Mouse (Mus musculus) thymus, postnatal 14 days (tissue): ENCODE measurements around the gene Ikbip.

Experiments used
- DNase-seq: peaks from one replicate; pipeline ENCODE4 v3.0.0; 2021

Gene Ikbip

DNA sequence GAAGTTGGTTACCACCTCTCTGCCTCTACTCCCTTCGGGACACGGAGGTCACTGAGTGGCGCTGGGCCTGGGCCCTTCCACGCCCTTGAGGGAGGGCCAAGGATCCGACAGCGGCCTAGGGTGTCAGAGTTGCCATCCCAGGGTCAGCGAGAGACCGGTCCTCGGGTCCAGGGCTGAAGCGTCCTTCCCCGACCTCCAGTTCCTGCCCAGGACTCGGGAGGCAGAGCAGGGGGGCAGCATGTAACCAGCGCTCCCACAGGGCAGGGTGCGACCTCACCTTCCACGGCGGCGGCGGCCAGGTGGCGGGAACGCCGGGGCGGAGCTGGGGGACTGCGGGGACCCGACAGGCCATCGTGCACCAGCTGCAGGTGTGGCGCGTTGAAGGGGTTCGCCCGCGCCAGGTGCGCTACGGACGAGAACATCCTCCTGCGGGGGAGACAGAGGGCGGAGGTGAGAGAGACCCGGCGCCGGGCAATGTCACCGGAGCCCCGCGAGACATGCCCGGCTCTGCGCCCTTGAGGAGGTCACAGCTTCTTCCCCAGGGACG is 40.6 kb downstream of the Ikbip start:
- peak; percentile 80 for DNase-seq

GRCm38 (mm10) chr10:91123828-91124822 is 41.4 kb downstream of the Ikbip start, which contains the start of gene Slc25a3:
Slc25a3 (minus strand) TSS chr10:91124059.
- peak; percentile 99 for DNase-seq

GRCm38 (mm10) chr10:91126618-91127355 is 44.0 kb downstream of the Ikbip start:
- no peak for DNase-seq

- DNase-seq: no peak
These were observed 44.7 kb downstream of the Ikbip start for GRCm38 (mm10) chr10:91127395-91127794.

DNA sequence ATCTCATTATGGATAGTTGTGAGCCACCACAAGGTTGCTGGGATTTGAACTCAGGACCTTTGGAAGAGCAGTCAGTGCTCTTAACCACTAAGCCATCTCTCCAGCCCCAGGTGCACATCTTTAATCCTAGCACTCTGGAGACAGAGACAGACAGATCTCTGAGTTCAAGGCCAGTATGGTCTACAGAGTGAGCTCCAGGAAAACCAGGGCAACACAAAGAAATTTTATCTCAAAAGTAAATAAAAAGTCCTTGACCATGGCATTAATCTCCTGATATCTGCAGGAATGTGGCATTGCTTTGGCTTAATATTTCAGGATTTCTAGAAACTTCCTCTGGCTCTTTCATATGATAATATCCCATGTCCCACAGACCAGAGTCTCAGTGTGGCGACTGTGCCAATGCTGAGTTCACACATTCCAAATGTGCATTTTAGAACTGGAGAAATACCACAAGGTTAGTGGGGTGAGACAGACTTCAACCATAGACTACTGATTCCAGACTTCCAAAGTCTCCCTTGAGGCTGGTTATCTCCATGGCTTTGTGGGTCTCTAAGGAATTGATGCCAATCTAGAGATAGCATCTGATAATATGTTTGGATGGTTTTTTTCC is 45.9 kb downstream of the Ikbip start:
- DNase-seq: no peak

- no peak for DNase-seq
These were observed 48.1 kb downstream of the Ikbip start for GRCm38 (mm10) chr10:91130792-91131191.

- DNase-seq: no peak
These were observed 48.8 kb downstream of the Ikbip start for GRCm38 (mm10) chr10:91131565-91131964.

DNA sequence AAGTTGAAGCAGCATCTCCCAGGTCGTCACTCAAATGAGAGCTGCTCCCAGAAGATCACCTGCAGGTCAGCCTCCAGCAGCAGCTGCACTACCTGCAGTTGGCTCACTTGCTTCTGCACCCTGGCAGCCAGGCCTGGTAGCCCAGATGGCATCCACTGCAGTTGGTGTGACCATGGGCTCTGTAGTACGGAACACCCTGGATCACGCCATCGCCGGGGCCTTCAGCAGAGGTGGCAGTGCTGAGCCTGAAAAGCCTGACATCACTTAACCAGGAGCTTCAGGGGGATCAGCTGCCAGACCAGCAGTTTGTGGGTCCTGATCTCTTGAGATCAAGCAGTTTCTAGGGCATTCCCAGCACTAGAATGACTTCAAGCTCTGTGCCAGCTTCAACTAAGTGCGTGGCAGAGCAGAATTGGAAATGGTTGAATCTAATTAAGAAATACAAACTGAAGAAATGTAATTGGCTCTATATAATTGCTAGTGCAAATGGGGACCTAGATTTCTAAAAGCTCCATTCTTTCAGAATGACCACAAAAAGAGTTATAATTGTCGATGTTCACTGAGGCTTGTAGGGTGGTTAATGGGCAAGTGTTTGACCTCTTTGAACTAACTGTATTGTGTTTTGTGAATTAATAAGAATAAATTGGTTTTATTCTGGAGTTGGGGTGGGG is 52.7 kb downstream of the Ikbip start:
- DNase-seq: no peak

DNA sequence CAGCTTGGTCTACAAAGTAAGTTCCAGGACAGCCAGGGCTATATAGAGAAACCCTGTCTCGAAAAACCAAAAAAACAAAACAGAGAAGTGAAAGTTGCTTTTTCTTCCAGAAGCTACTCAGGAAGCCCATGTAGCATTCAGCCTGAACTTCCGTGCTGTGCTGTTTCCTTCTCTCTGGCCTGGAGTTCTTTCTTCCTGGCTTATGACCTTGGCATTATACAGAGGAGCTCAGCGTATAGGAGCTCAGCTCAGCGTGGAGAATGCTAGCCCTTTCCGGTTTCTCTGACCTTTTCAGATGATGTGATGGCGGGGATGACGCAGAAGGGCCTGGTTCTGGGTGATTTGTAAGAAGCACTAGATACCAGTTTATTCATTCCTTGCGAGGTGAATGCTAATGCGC is 54.7 kb downstream of the Ikbip start:
- no peak for DNase-seq

GRCm38 (mm10) chr10:91138317-91138716 is 55.6 kb downstream of the Ikbip start:
- no peak for DNase-seq

DNA sequence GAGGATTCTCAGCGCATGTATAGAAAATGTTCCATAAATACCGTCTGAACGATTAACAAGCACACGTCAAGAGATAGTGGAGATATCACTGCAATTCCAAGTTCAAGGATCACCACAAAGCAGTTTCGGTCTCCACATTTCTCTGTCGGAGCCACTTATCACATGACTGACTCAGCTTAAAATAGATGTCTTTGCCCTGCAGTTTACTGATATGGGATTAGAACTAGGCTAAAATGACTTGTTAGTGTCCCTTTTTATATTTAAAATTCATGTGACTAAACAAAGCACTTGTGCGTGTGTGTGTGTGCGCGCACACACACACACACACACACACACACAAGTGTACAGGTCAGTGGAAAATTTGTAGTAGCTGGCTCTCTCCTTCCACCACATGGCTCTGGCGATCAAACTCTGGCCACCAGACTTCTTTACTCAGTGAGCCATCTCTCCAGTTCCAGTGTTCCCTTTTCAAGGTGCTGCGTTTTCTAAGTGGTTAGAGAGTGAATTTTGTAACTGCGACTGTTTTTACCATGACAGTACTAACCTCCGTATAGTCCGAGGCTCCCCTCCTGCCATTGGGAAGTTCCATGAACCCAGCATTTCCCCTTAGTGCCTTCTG is 56.5 kb downstream of the Ikbip start:
- no peak for DNase-seq

DNA sequence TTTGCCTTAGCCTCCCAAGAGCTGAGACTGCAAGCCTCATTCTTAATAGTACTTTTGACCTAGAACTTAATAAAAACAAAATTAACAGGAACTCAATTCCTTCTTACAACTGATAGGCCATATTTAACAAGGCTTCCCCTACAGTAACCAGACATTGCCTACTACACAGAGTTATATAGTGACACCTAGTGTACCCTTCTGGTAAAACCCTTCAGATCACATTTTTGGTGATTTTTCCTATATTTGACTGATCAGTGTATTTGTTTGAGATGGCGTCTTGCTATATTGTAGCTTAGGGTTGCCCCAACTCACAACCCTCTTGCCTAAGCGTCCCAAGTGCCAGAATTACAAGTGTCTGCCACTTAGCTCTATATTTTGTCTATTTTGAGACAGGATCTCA is 58.8 kb downstream of the Ikbip start:
- no peak for DNase-seq

- no peak for DNase-seq
These were observed 60.0 kb downstream of the Ikbip start for GRCm38 (mm10) chr10:91142654-91143191.

- DNase-seq: no peak
These were observed 60.8 kb downstream of the Ikbip start for GRCm38 (mm10) chr10:91143313-91144230.

DNA sequence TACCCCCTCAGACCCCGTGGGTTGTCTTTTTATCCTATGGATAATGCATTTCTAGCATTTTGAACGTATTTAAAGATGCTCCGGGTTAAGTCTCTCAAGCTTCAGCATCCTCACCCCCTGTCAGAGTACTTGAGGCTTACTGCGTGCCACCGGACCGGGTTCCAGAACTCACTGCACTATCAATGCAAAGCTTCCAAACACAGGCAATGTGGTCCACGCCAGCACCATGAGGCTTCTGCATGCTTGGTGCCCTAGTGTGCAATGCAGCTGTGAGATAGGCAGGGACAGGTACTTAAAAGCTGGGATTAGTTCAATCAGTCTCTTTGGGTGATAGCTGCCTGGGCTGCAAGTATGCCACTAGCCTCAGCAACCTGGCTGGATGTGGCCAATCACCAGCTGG is 62.7 kb downstream of the Ikbip start:
- DNase-seq: no peak
